Mouse (Mus musculus) brain, embryonic 14.5 days (tissue): Measurements from ENCODE around the gene Vps13d.

ENCODE experiments used
- CTCF ChIP-seq: fragments of 200-500 bp; IDR thresholded peaks from 2 replicates; pipeline ENCODE4 v1.5.1; 2012; ENCODE audit warnings: inconsistent platforms, mild to moderate bottlenecking, moderate library complexity, borderline replicate concordance; ENCODE audit not compliant: insufficient read depth, insufficient read length; ENCODE audit errors: extremely low read depth
- POLR2A ChIP-seq: fragments of 200-500 bp; IDR thresholded peaks from 2 replicates; pipeline ENCODE4 v1.6.1; 2012; ENCODE audit warnings: mild to moderate bottlenecking, inconsistent platforms, borderline replicate concordance; ENCODE audit not compliant: poor library complexity, insufficient read depth, insufficient read length, severe bottlenecking; ENCODE audit errors: extremely low read depth

- TF ChIP-seq CTCF (no peak), POLR2A (no peak)
Measured at GRCm38 (mm10) chr4:145004176-145004575, 190.6 kb downstream of the Vps13d start.
